Mouse (Mus musculus) heart, adult 2 months (tissue): ENCODE data around the gene Cbx8.

Source experiments
- CTCF ChIP-seq: fragments of 200-600 bp; IDR thresholded peaks from 2 replicates; pipeline ENCODE4 v1.8.1; 2022; ENCODE audit warnings: antibody characterized with exemption, mild to moderate bottlenecking, moderate library complexity
- EP300 ChIP-seq: fragments of 200-500 bp; IDR thresholded peaks from 2 replicates; pipeline ENCODE4 v1.6.1; 2011; ENCODE audit warnings: low read depth, low read length, control low read depth; ENCODE audit not compliant: insufficient read depth
- POLR2A ChIP-seq: fragments of 200-500 bp; IDR thresholded peaks from 2 replicates; pipeline ENCODE4 v1.6.1; 2011; ENCODE audit warnings: mild to moderate bottlenecking, low read depth, low read length, control low read depth; ENCODE audit not compliant: insufficient read depth

- no peak for TF ChIP-seq POLR2A
- TF ChIP-seq CTCF = no peak
- TF ChIP-seq EP300 = no peak
Observed at GRCm38 (mm10) chr11:119083724-119084445, 43.1 kb upstream of the Cbx8 start.
